Mouse (Mus musculus): ENCODE results near the gene Gramd4.

DNA sequence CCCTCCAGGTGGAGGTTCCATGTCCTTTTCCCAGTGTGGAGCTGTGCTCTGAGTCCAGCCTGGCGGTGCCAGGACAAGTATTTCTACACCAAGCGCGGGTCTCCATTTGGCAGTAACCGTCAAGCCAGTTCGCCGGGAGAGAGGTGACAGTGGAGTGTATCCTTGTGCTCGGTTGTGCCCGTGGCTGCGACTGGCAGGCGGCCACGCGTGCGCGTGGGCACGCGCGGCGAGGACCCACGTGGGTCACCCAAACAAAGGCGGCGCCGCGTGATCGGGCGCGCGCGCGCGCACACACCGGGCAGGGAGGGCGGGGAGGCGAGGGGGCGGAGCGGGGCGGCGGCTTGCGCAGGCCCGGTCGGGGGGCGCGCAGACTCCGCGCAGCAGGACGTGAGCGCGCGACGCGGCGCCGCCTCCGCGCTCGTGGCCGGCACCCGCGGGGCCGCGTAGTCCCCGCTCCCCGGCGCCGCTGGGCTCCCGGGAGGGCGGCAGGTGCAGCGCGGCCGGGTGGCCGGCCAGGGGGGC lies 960 bp downstream of the Gramd4 start:
- no peak for TF ChIP-seq CTCF (IDR thresholded peaks at IDR 0.05; ENCODE audit: borderline replicate concordance, insufficient read depth, low read depth, low read length)
- TF ChIP-seq POLR2A (IDR thresholded peaks at IDR 0.05; ENCODE audit: borderline replicate concordance, insufficient read depth, low read length), result peak; percentile 61; the same call in 1 of the 2 replicates

All from cerebellum, adult 2 months (tissue).